Mouse (Mus musculus) embryonic facial prominence, embryonic 12.5 days (tissue): ENCODE measurements around the gene Chgb. TPM values are rescaled to one million over a fixed set of nuclear protein-coding genes. Genes with fewer than 3 reads are reported as not detected.

Experiments used
- polyA plus RNA-seq: library from polyadenylated mRNA; unstranded; fragments of >200 nt; fragmentation: Nextera tagmentation; extraction: Ambion mirVana; gene quantifications from 2 replicates; pipeline ENCODE4 v1.2.1, GENCODE M21; 2016

The Chgb gene
- polyA plus RNA-seq, 1 experiment from 2014 or later, result 2.4 TPM

Other genes with a start within 250 kb of the Chgb start
- gene Gpcpd1, start 193.5 kb upstream of the Chgb start, polyA plus RNA-seq, result 59.8 and 61.8 TPM in 2 replicates
- gene Shld1, start 94.3 kb upstream of the Chgb start, polyA plus RNA-seq, result 14.3 and 17.4 TPM in 2 replicates
- gene Trmt6, start 34.8 kb downstream of the Chgb start, polyA plus RNA-seq, result 31.0 and 38.1 TPM in 2 replicates
- gene Mcm8, start 34.9 kb downstream of the Chgb start, polyA plus RNA-seq, result 18.4 and 20.3 TPM in 2 replicates
- 26.8 and 33.1 TPM in 2 replicates for gene Crls1, start 65.4 kb downstream of the Chgb start, polyA plus RNA-seq
- 0.22 and 0.33 TPM in 2 replicates for gene Lrrn4, start 99.6 kb downstream of the Chgb start, polyA plus RNA-seq
- gene Fermt1, start 164.6 kb downstream of the Chgb start, polyA plus RNA-seq, result 11.8 and 12.6 TPM in 2 replicates